Mouse (Mus musculus): ENCODE data around the gene Pdss2. TPM values are rescaled to one million over a fixed set of nuclear protein-coding genes. Genes with fewer than 3 reads are reported as not detected.

The Pdss2 gene
- polyA plus RNA-seq, 1 experiment from 2014 or later = 18.4 TPM

DNA sequence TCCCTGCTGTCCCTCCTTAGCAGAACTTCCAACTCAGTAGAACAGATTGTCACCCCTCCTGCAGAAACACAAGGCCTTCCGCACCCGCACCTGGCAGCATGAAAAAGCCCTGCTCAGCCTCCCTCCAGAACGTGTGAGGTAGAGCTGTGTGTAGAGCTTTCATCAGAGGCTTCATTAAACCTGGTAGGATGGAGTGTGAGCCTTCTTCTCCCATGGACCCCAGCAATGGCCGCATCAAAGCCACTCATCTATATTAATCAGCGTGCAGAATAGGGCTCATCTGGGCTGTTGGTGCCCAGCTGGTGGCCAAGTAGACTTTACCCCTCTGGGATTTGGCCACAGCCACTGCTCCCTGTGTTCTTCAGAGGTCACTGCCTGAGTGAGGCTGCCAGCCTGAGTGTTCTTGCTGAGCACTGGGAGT is 142.2 kb downstream of the Pdss2 start:
- Histone ChIP-seq H3K4me3 (ENCODE audit: low read depth, low read length) (no peak overlapping the region), H3K4me1 (replicated peaks; ENCODE audit: control insufficient read depth, insufficient read depth, low read length) (no peaks in the 10 kb centered on the region), H3K4me2 (replicated peaks; ENCODE audit: low read depth, low read length) (no peak overlapping the region), H3K27me3 (ENCODE audit: control insufficient read depth, insufficient read depth, low read length) (no peaks in the 10 kb centered on the region), H3K36me3 (ENCODE audit: control insufficient read depth, insufficient read depth, low read length) (no peaks in the 10 kb centered on the region), H3K27ac (ENCODE audit: low read depth, low read length) (no peak overlapping the region), H3K9ac (ENCODE audit: low read depth, low read length) (no peak overlapping the region), H3K9me3 (ENCODE audit: control insufficient read depth, low read length) (no peaks in the 10 kb centered on the region)
- 83% methylated on average over 5 of the region's 5 CpGs for WGBS
- ATAC-seq (ENCODE audit: low FRiP score) (no peak), DNase-seq (ENCODE audit: low spot score) (no peak)

- ATAC-seq (ENCODE audit: low FRiP score) (no peak), DNase-seq (ENCODE audit: low spot score) (no peak)
- H3K9ac ChIP-seq (ENCODE audit: low read depth, low read length) = no peak overlapping the region
- no peaks in the 10 kb centered on the region for H3K4me1 ChIP-seq (replicated peaks; ENCODE audit: control insufficient read depth, insufficient read depth, low read length)
- H3K36me3 ChIP-seq (ENCODE audit: control insufficient read depth, insufficient read depth, low read length) = no peaks in the 10 kb centered on the region
- no peak overlapping the region for H3K4me3 ChIP-seq (ENCODE audit: low read depth, low read length)
- no peak overlapping the region for H3K27ac ChIP-seq (ENCODE audit: low read depth, low read length)
- no peaks in the 10 kb centered on the region for H3K27me3 ChIP-seq (ENCODE audit: control insufficient read depth, insufficient read depth, low read length)
- WGBS = 83% methylated on average over 4 of the region's 4 CpGs
- H3K9me3 ChIP-seq (ENCODE audit: control insufficient read depth, low read length) = no peaks in the 10 kb centered on the region
- no peak overlapping the region for H3K4me2 ChIP-seq (replicated peaks; ENCODE audit: low read depth, low read length)
Observed at GRCm38 (mm10) chr10:43365909-43366308, 144.6 kb downstream of the Pdss2 start.

DNA sequence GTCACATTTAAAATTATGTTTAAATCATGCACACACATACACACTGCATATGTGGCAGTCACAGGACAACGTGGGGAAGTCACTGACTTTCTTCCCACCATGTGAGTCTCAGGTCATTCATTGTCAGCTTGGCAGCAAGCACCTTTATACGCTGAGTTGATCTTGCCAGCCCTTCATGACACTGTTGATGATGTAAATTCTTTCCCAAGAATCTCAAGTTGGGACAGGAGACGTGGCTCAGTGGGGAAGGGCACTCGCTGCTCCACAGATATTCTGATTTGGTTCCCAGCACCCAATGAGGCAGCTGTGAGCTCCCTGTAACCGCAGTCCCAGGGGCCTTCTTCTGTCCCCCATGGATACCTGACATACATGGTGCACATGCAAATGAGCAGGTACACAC is 147.3 kb downstream of the Pdss2 start:
- H3K27ac ChIP-seq (ENCODE audit: low read depth, low read length) = no peak overlapping the region
- H3K4me1 ChIP-seq (replicated peaks; ENCODE audit: control insufficient read depth, insufficient read depth, low read length) = no peaks in the 10 kb centered on the region
- DNase-seq (ENCODE audit: low spot score) = no peak
- no peak overlapping the region for H3K9ac ChIP-seq (ENCODE audit: low read depth, low read length)
- H3K4me2 ChIP-seq (replicated peaks; ENCODE audit: low read depth, low read length) = no peak overlapping the region
- H3K9me3 ChIP-seq (ENCODE audit: control insufficient read depth, low read length) = no peaks in the 10 kb centered on the region
- 88% methylated on average over 5 of the region's 5 CpGs for WGBS
- no peaks in the 10 kb centered on the region for H3K27me3 ChIP-seq (ENCODE audit: control insufficient read depth, insufficient read depth, low read length)
- no peaks in the 10 kb centered on the region for H3K36me3 ChIP-seq (ENCODE audit: control insufficient read depth, insufficient read depth, low read length)
- H3K4me3 ChIP-seq (ENCODE audit: low read depth, low read length) = no peak overlapping the region
- ATAC-seq (ENCODE audit: low FRiP score) = no peak

DNA sequence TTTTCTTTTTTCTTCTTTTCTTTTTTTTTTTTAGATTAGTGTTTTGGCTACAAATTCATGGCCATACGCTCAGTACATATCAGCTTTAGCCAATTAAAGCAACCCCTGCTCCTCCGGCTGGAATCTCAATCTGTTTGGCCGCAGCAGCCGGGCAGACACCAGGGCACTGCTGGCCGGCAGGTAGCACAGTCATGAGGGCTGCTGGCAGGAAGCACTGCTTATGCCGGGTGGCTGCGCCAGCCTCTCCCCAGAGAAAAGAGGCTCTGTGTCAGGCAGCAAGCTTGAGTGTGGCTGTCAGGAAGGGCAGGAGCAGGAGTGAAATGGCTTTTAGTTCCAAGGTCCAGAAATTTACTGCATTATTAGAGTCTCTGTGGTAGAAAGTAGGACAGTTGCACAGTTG is 151.0 kb downstream of the Pdss2 start:
- no peaks in the 10 kb centered on the region for H3K36me3 ChIP-seq (ENCODE audit: control insufficient read depth, insufficient read depth, low read length)
- H3K9ac ChIP-seq (ENCODE audit: low read depth, low read length) = no peak overlapping the region
- no peaks in the 10 kb centered on the region for H3K9me3 ChIP-seq (ENCODE audit: control insufficient read depth, low read length)
- 72% methylated on average over 7 of the region's 7 CpGs for WGBS
- H3K27ac ChIP-seq (ENCODE audit: low read depth, low read length) = no peak overlapping the region
- DNase-seq (ENCODE audit: low spot score) (no peak), ATAC-seq (ENCODE audit: low FRiP score) (no peak)
- H3K4me1 ChIP-seq (replicated peaks; ENCODE audit: control insufficient read depth, insufficient read depth, low read length) = no peaks in the 10 kb centered on the region
- no peak overlapping the region for H3K4me2 ChIP-seq (replicated peaks; ENCODE audit: low read depth, low read length)
- no peak overlapping the region for H3K4me3 ChIP-seq (ENCODE audit: low read depth, low read length)
- H3K27me3 ChIP-seq (ENCODE audit: control insufficient read depth, insufficient read depth, low read length) = no peaks in the 10 kb centered on the region

DNA sequence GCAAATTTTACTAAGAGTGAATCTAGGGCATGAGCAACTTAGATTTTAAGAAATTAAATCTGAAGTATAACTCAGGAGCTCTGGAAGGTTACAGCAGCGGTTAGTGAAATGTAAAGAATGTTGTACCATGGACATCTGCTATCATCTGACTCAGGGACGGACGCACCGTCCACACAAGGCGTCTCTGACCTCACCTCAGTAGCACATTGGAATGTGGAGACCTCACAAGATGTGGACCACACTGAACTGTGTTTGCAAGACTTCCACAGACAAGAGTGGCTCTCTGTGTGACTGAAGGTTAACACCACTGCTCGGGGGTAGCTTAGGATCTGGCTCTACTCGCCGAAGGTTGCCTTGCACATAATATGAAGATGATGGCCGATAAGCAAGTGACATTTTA is 151.7 kb downstream of the Pdss2 start:
- DNase-seq (ENCODE audit: low spot score) (no peak), ATAC-seq (ENCODE audit: low FRiP score) (no peak)
- no peaks in the 10 kb centered on the region for H3K4me1 ChIP-seq (replicated peaks; ENCODE audit: control insufficient read depth, insufficient read depth, low read length)
- no peak overlapping the region for H3K9ac ChIP-seq (ENCODE audit: low read depth, low read length)
- no peaks in the 10 kb centered on the region for H3K9me3 ChIP-seq (ENCODE audit: control insufficient read depth, low read length)
- WGBS = 89% methylated on average over 9 of the region's 9 CpGs
- no peak overlapping the region for H3K27ac ChIP-seq (ENCODE audit: low read depth, low read length)
- H3K4me3 ChIP-seq (ENCODE audit: low read depth, low read length) = no peak overlapping the region
- H3K4me2 ChIP-seq (replicated peaks; ENCODE audit: low read depth, low read length) = no peak overlapping the region
- H3K36me3 ChIP-seq (ENCODE audit: control insufficient read depth, insufficient read depth, low read length) = no peaks in the 10 kb centered on the region
- H3K27me3 ChIP-seq (ENCODE audit: control insufficient read depth, insufficient read depth, low read length) = no peaks in the 10 kb centered on the region

DNA sequence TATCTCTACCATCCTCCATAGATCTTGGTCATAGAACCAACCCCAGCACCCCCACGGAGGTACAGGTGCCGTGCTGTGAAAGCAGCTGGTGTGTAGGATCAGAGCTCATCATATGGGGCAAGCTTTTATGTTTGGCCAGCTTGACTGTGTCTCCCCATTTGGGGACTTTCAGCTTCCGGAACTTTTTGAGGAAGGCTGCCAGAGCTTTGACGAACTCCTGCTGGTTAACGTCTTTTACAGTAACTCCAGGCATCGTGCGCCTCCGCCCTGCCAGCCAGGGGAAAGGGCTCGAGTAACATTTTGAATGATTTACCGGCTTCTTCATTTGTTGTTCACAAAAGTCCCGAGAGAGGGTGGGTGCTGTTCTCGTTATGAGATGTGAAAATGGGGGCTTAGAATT is 152.4 kb downstream of the Pdss2 start:
- DNase-seq (ENCODE audit: low spot score) (no peak), ATAC-seq (ENCODE audit: low FRiP score) (no peak)
- H3K4me1 ChIP-seq (replicated peaks; ENCODE audit: control insufficient read depth, insufficient read depth, low read length) = no peaks in the 10 kb centered on the region
- no peaks in the 10 kb centered on the region for H3K9me3 ChIP-seq (ENCODE audit: control insufficient read depth, low read length)
- no peaks in the 10 kb centered on the region for H3K36me3 ChIP-seq (ENCODE audit: control insufficient read depth, insufficient read depth, low read length)
- no peak overlapping the region for H3K27ac ChIP-seq (ENCODE audit: low read depth, low read length)
- WGBS = 75% methylated on average over 12 of the region's 12 CpGs
- H3K9ac ChIP-seq (ENCODE audit: low read depth, low read length) = no peak overlapping the region
- no peak overlapping the region for H3K4me2 ChIP-seq (replicated peaks; ENCODE audit: low read depth, low read length)
- no peaks in the 10 kb centered on the region for H3K27me3 ChIP-seq (ENCODE audit: control insufficient read depth, insufficient read depth, low read length)
- H3K4me3 ChIP-seq (ENCODE audit: low read depth, low read length) = no peak overlapping the region

- Histone ChIP-seq H3K27ac (ENCODE audit: low read depth, low read length) (no peak overlapping the region), H3K9me3 (ENCODE audit: control insufficient read depth, low read length) (no peaks in the 10 kb centered on the region), H3K36me3 (ENCODE audit: control insufficient read depth, insufficient read depth, low read length) (no peaks in the 10 kb centered on the region), H3K27me3 (ENCODE audit: control insufficient read depth, insufficient read depth, low read length) (no peaks in the 10 kb centered on the region), H3K4me1 (replicated peaks; ENCODE audit: control insufficient read depth, insufficient read depth, low read length) (no peaks in the 10 kb centered on the region), H3K4me3 (ENCODE audit: low read depth, low read length) (no peak overlapping the region), H3K9ac (ENCODE audit: low read depth, low read length) (no peak overlapping the region), H3K4me2 (replicated peaks; ENCODE audit: low read depth, low read length) (no peak overlapping the region)
- DNase-seq (ENCODE audit: low spot score) (no peak), ATAC-seq (ENCODE audit: low FRiP score) (no peak)
- WGBS = 83% methylated on average over 4 of the region's 4 CpGs
Observed at GRCm38 (mm10) chr10:43375286-43375685, 154.0 kb downstream of the Pdss2 start.

DNA sequence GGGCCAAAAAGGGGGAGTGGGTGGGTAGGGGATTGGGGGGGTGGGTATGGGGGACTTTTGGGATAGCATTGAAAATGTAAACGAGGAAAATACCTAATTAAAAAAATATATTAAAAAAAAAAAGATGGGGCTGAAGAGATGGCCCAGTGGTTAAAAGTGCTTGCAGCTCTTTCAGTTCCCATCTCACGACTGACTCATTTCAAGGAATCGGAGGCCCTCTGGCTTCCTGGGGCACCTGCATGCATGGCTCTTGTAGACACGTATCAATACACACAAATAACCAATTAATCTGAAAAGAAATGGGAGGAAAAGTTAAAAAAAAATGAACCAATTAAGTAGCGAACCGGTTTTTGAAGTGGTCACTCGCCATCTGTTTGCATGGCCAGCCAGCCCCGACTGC is 155.5 kb downstream of the Pdss2 start:
- whole genome bisulfite sequencing = 89% methylated on average over 8 of the region's 8 CpGs
- no peaks in the 10 kb centered on the region for H3K9me3 ChIP-seq (ENCODE audit: control insufficient read depth, low read length)

DNA sequence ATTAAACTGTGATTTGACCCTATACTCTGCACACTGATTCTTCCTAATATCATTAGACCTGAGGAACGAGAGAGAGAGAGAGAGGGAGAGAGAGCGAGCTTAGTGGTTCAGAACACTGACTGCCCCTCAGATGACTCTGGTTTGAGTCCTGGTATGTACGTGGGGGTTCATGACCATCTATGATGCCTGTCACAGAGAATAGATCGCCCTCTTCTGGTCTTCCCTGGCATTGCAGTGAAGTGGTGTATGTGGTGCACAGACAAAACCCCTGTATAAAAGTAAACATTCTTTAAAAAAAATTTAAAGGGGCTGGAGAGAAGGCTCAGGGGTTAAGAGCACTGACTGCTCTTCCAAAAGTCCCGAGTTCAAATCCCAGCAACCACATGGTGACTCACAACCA is 157.0 kb downstream of the Pdss2 start:
- Histone ChIP-seq H3K9ac (ENCODE audit: low read depth, low read length) (no peak overlapping the region), H3K4me3 (ENCODE audit: low read depth, low read length) (no peak overlapping the region), H3K27me3 (ENCODE audit: control insufficient read depth, insufficient read depth, low read length) (no peaks in the 10 kb centered on the region), H3K27ac (ENCODE audit: low read depth, low read length) (no peak overlapping the region), H3K36me3 (ENCODE audit: control insufficient read depth, insufficient read depth, low read length) (no peaks in the 10 kb centered on the region), H3K9me3 (ENCODE audit: control insufficient read depth, low read length) (no peaks in the 10 kb centered on the region), H3K4me2 (replicated peaks; ENCODE audit: low read depth, low read length) (no peak overlapping the region), H3K4me1 (replicated peaks; ENCODE audit: control insufficient read depth, insufficient read depth, low read length) (no peaks in the 10 kb centered on the region)
- WGBS = 42% methylated on average over 5 of the region's 5 CpGs
- ATAC-seq (ENCODE audit: low FRiP score) = no peak
- peak; percentile 80 for DNase-seq (ENCODE audit: low spot score)

More for the DNA sequence above, 155.5 kb downstream of the Pdss2 start:
- H3K27me3 ChIP-seq (ENCODE audit: control insufficient read depth, insufficient read depth, low read length) = no peaks in the 10 kb centered on the region
- H3K36me3 ChIP-seq (ENCODE audit: control insufficient read depth, insufficient read depth, low read length) = no peaks in the 10 kb centered on the region
- no peak overlapping the region for H3K4me3 ChIP-seq (ENCODE audit: low read depth, low read length)
- no peak overlapping the region for H3K9ac ChIP-seq (ENCODE audit: low read depth, low read length)
- no peaks in the 10 kb centered on the region for H3K4me1 ChIP-seq (replicated peaks; ENCODE audit: control insufficient read depth, insufficient read depth, low read length)
- ATAC-seq (ENCODE audit: low FRiP score) (no peak), DNase-seq (ENCODE audit: low spot score) (no peak)
- H3K27ac ChIP-seq (ENCODE audit: low read depth, low read length) = no peak overlapping the region
- H3K4me2 ChIP-seq (replicated peaks; ENCODE audit: low read depth, low read length) = no peak overlapping the region

Measured in hindbrain, embryonic 11.5 days (tissue).